Mouse (Mus musculus) hindbrain, embryonic 13.5 days (tissue): ENCODE measurements around the gene Cd48. TPM values are rescaled to one million over a fixed set of nuclear protein-coding genes. Genes with fewer than 3 reads are reported as not detected.

Experiments used
- ATAC-seq: fragments of 200-750 bp; cut with Nextera tagmentation; 2 replicates; pipeline ENCODE4 v1.8.0; 2017; ENCODE audit warnings: moderate TSS enrichment; ENCODE audit not compliant: low FRiP score
- H3K27ac ChIP-seq: fragments of 300-500 bp; sonication (generic); 2 replicates; pipeline ENCODE4 v1.5.1; 2015; ENCODE audit warnings: inconsistent platforms, mild to moderate bottlenecking, moderate library complexity
- H3K27me3 ChIP-seq: fragments of 300-500 bp; sonication (generic); 2 replicates; pipeline ENCODE4 v1.6.1; 2015; ENCODE audit warnings: mild to moderate bottlenecking, inconsistent platforms
- H3K36me3 ChIP-seq: fragments of 300-500 bp; sonication (generic); 2 replicates; pipeline ENCODE4 v1.6.1; 2015; ENCODE audit warnings: mild to moderate bottlenecking, inconsistent platforms
- H3K4me1 ChIP-seq: fragments of 300-500 bp; sonication (generic); replicated peaks from 2 replicates; pipeline ENCODE4 v1.6.1; 2015; ENCODE audit warnings: inconsistent platforms
- H3K4me2 ChIP-seq: fragments of 300-500 bp; sonication (generic); 2 replicates; pipeline ENCODE4 v1.6.1; 2015; ENCODE audit warnings: inconsistent platforms, mild to moderate bottlenecking, moderate library complexity
- H3K4me3 ChIP-seq: fragments of 300-500 bp; sonication (generic); 2 replicates; pipeline ENCODE4 v1.5.1; 2015; ENCODE audit warnings: mild to moderate bottlenecking, inconsistent platforms
- H3K9ac ChIP-seq: fragments of 300-500 bp; sonication (generic); 2 replicates; pipeline ENCODE4 v1.6.1; 2015; ENCODE audit warnings: mild to moderate bottlenecking, inconsistent platforms
- H3K9me3 ChIP-seq: fragments of 300-500 bp; sonication (generic); 2 replicates; pipeline ENCODE4 v1.6.1; 2016; ENCODE audit warnings: inconsistent platforms
- WGBS: fragments of 180-500 bp; shearing (Covaris S2); methylation state at CpG from one replicate; pipeline ENCODE4 v1.1.7; 2015; 5-methylcytosine and 5-hydroxymethylcytosine counted together
- microRNA-seq: library from miRNA; unstranded; fragments of <30 nt; microRNA quantifications from one replicate; pipeline ENCODE4, GENCODE M21; 2016
- polyA plus RNA-seq: library from polyadenylated mRNA; unstranded; fragments of >200 nt; fragmentation: Nextera tagmentation; extraction: Ambion mirVana; gene quantifications from 2 replicates; pipeline ENCODE4 v1.2.1, GENCODE M21; 2015

The Cd48 gene
- polyA plus RNA-seq, 1 experiment from 2014 or later, result 1.1 TPM

DNA sequence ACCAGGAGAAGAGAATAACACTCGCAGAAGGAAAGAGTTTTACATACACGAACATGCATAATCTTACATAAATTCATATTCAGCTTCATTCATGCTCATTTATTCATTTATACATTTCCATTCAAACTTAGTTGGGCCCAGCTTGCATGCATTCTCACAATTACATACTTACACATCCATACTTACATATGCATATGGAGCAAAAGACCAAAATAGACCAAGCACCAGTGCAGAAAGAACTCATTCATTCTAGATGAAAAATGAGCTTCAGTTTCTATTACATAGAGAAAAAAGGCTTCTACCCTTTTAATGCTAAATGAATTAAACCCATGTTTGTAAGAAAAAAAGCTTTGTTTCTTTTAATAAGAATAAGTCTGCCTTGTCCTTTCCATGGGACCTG, 33.6 kb downstream of the Cd48 start:
- no peak overlapping the region for H3K4me3 ChIP-seq
- 83% methylated on average over 2 of the region's 2 CpGs for WGBS
- H3K4me1 ChIP-seq, result no peaks in the 10 kb centered on the region
- no peak overlapping the region for H3K27ac ChIP-seq
- no peaks in the 10 kb centered on the region for H3K36me3 ChIP-seq
- no peaks in the 10 kb centered on the region for H3K9me3 ChIP-seq
- H3K27me3 ChIP-seq, result no peaks in the 10 kb centered on the region
- no peak overlapping the region for H3K4me2 ChIP-seq
- no peak for ATAC-seq
- H3K9ac ChIP-seq, result no peak overlapping the region

DNA sequence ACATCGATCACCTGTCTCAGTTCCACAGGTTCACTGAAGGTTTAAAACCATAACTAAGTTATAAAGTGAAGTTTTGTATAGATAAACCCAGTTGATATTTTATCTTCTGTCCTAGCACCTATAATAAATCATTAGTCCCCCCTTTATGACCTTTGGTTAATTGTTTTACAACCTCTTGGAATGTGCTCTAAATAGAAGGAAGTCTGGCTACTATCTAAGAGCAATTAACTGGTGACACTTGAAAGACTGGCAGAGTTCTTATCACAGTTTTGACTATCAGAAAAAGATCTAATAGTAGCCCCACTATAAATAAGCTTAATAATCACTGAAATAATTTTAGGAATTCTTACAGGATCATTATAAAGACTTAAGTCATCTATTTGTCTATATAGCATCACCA, 34.4 kb downstream of the Cd48 start:
- Histone ChIP-seq H3K4me1 (no peaks in the 10 kb centered on the region), H3K27me3 (no peaks in the 10 kb centered on the region), H3K4me2 (no peak overlapping the region), H3K27ac (no peak overlapping the region), H3K9me3 (no peaks in the 10 kb centered on the region), H3K4me3 (no peak overlapping the region), H3K9ac (no peak overlapping the region), H3K36me3 (no peaks in the 10 kb centered on the region)
- WGBS, result 95% methylated on average over 1 of the region's 1 CpGs
- no peak for ATAC-seq

- H3K4me3 ChIP-seq, result no peak overlapping the region
- no peaks in the 10 kb centered on the region for H3K36me3 ChIP-seq
- H3K27ac ChIP-seq, result no peak overlapping the region
- no peaks in the 10 kb centered on the region for H3K27me3 ChIP-seq
- no peak overlapping the region for H3K9ac ChIP-seq
- no peak for ATAC-seq
- no peaks in the 10 kb centered on the region for H3K4me1 ChIP-seq
- no peak overlapping the region for H3K4me2 ChIP-seq
- peaks cover 9% of the 10 kb centered on the region; the same call in 1 of the 2 replicates for H3K9me3 ChIP-seq
Observed at GRCm38 (mm10) chr1:171731195-171731594, 49.4 kb downstream of the Cd48 start.

DNA sequence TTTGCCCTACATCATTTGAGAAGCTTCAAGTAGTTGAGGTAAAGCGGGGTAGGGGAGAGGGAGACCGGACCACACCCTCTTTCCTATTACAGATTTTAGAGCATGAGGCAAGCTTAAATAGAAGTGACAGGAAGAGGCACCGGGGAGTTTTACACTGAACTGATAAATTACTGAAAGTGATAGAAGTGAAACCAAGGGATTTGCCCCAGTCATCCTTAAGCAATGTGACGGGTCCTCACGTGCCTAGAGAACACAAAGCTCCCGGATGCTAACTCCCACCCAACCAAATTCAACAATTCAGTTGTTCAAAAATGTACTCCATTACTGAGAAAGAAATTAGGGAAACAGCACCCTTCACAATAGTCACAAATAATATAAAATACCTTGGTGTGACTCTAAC, 53.1 kb downstream of the Cd48 start:
- Histone ChIP-seq H3K4me2 (no peak overlapping the region), H3K9ac (no peak overlapping the region), H3K27me3 (no peaks in the 10 kb centered on the region), H3K36me3 (no peaks in the 10 kb centered on the region), H3K4me3 (no peak overlapping the region), H3K27ac (no peak overlapping the region), H3K9me3 (no peaks in the 10 kb centered on the region), H3K4me1 (no peaks in the 10 kb centered on the region)
- WGBS, result 92% methylated on average over 6 of the region's 6 CpGs
- no peak for ATAC-seq

DNA sequence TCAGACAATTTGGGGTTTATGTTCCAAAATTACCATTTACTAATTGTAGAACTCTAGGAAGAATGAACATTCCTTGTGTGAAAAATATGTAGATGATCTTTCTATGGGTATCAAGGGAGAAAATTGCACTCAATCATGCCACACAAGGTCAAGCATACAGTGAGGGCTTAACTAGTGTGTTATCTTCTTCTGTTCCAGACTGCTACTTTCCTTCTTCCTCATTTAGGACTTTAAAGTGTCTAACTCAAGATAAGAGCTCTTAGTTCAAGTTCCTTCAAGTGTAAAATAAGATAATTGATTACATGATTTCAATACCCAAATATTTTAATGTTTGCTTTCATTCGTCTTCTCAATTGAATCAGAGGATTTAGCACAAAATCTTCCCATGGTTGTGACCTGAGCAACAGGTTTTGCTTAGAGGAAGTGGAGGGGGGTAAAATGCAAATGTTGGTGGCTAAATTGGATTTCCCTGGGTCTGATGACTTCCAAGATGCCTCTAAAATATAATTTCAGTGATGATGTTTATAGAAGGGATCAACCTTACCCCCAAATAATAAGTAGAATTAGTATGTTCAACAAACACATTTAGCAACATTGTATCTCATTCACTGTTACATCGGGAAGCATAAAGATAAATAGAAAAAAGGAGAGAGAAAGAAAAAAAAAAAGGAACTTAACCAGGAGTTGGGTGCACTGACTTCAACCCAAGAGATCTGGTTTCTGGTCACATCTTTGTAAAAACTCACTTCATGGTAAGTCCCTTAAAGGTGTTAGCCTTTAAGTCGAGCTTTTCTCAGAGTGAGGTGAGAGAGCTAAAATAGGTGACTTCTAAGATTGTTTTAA, 66.5 kb downstream of the Cd48 start:
- Histone ChIP-seq H3K36me3 (no peaks in the 10 kb centered on the region), H3K4me1 (no peaks in the 10 kb centered on the region), H3K9me3 (no peaks in the 10 kb centered on the region), H3K27me3 (no peaks in the 10 kb centered on the region), H3K9ac (no peak overlapping the region), H3K4me2 (no peak overlapping the region), H3K27ac (no peak overlapping the region), H3K4me3 (no peak overlapping the region)
- ATAC-seq, result no peak
- WGBS, result 86% methylated on average over 3 of the region's 3 CpGs

Small RNA genes lying within 50 kb of the gene (microRNA-seq; reads per million reads assigned to microRNA genes)
- gene Mir7683, result not detected

Other genes starting within 250 kb of the Cd48 start
- 12.2 and 13.3 TPM in 2 replicates for gene F11r, start 244.5 kb upstream of the Cd48 start, polyA plus RNA-seq
- gene Alyref2, start 178.5 kb upstream of the Cd48 start, polyA plus RNA-seq, result 32.0 and 34.5 TPM in 2 replicates
- gene Itln1, start 146.7 kb upstream of the Cd48 start, polyA plus RNA-seq, result not detected in 2 replicates
- 0.04 TPM in 1 of 2 replicates, not detected in the other for gene Cd244a, start 122.8 kb upstream of the Cd48 start, polyA plus RNA-seq
- gene Ly9, start 74.6 kb upstream of the Cd48 start, polyA plus RNA-seq, result 0.16 TPM in 1 of 2 replicates, not detected in the other
- gene Slamf7, start 29.0 kb upstream of the Cd48 start, polyA plus RNA-seq, result not detected in 2 replicates
- 0.12 and 0.40 TPM in 2 replicates for gene Slamf1, start 85.1 kb downstream of the Cd48 start, polyA plus RNA-seq
- gene Cd84, start 157.7 kb downstream of the Cd48 start, polyA plus RNA-seq, result 0.89 and 1.1 TPM in 2 replicates
- gene Gm10521, start 213.7 kb downstream of the Cd48 start, polyA plus RNA-seq, result not detected in 2 replicates
- not detected in 2 replicates for gene Slamf6, start 235.5 kb downstream of the Cd48 start, polyA plus RNA-seq